Mouse (Mus musculus): ENCODE measurements around the gene C8g. TPM values are rescaled to one million over a fixed set of nuclear protein-coding genes. Genes with fewer than 3 reads are reported as not detected.

The C8g gene
- polyA plus RNA-seq, 1 experiment from 2014 or later: 106 TPM

- no peaks in the 10 kb centered on the region for H3K36me3 ChIP-seq (replicated peaks; ENCODE audit: insufficient read depth, low read length)
- TF ChIP-seq CTCF (IDR thresholded peaks at IDR 0.05; ENCODE audit: low read depth): no peak
- TF ChIP-seq EP300 (IDR thresholded peaks at IDR 0.05; ENCODE audit: low read depth): no peak
These were observed 31.6 kb downstream of the C8g start, which contains the start of gene Ptgds for GRCm38 (mm10) chr2:25469969-25470368. TSS of gene Ptgds (minus strand) at chr2:25470046.

GRCm38 (mm10) chr2:25468962-25469915 is 32.3 kb downstream of the C8g start:
- peaks cover 10% of the 10 kb centered on the region; the same call in 1 of the 2 replicates for H3K4me1 ChIP-seq (ENCODE audit: insufficient read depth)
- no peaks in the 10 kb centered on the region for H3K36me3 ChIP-seq (replicated peaks; ENCODE audit: insufficient read depth, low read length)
- TF ChIP-seq EP300 (IDR thresholded peaks at IDR 0.05; ENCODE audit: low read depth) (no peak), CTCF (IDR thresholded peaks at IDR 0.05; ENCODE audit: low read depth) (no peak)
- no peak overlapping the region for H3K4me3 ChIP-seq (ENCODE audit: low read depth, low read length)
- H3K4me2 ChIP-seq (ENCODE audit: low read depth, low read length): no peak overlapping the region
- H3K27ac ChIP-seq (ENCODE audit: low read depth): no peak overlapping the region
- no peak for DNase-seq
- WGBS (ENCODE audit: insufficient replicate concordance): 62% methylated on average over 10 of the region's 10 CpGs
- H3K9ac ChIP-seq (replicated peaks): no peak overlapping the region
- ATAC-seq: no peak
- no peaks in the 10 kb centered on the region for H3K27me3 ChIP-seq (ENCODE audit: insufficient read depth, low read length)
- H3K9me3 ChIP-seq (ENCODE audit: low read length): no peaks in the 10 kb centered on the region

More at GRCm38 (mm10) chr2:25469969-25470368, 31.6 kb downstream of the C8g start, which contains the start of gene Ptgds:
- no peak within 1 kb of the TSS for H3K27ac ChIP-seq (ENCODE audit: low read depth)
- no peaks in the 10 kb centered on the region for H3K27me3 ChIP-seq (ENCODE audit: insufficient read depth, low read length)
- peaks cover 5% of the 10 kb centered on the region; the same call in 1 of the 2 replicates for H3K4me1 ChIP-seq (ENCODE audit: insufficient read depth)
- H3K4me3 ChIP-seq (ENCODE audit: low read depth, low read length): no peak within 1 kb of the TSS
- no peaks in the 10 kb centered on the region for H3K9me3 ChIP-seq (ENCODE audit: low read length)
- H3K9ac ChIP-seq (replicated peaks): no peak within 1 kb of the TSS
- no peak for ATAC-seq
- H3K4me2 ChIP-seq (ENCODE audit: low read depth, low read length): no peak within 1 kb of the TSS
- DNase-seq: no peak
- WGBS (ENCODE audit: insufficient replicate concordance): 67% methylated on average over 6 of the region's 6 CpGs

- 67% methylated on average over 14 of the region's 14 CpGs for WGBS (ENCODE audit: insufficient replicate concordance)
- no peak overlapping the region for H3K9ac ChIP-seq (replicated peaks)
- no peak overlapping the region for H3K4me3 ChIP-seq (ENCODE audit: low read depth, low read length)
- H3K27ac ChIP-seq (ENCODE audit: low read depth): no peak overlapping the region
- H3K4me1 ChIP-seq (ENCODE audit: insufficient read depth): peaks cover 10% of the 10 kb centered on the region; the same call in 1 of the 2 replicates
- no peaks in the 10 kb centered on the region for H3K9me3 ChIP-seq (ENCODE audit: low read length)
- DNase-seq (no peak), ATAC-seq (no peak)
- TF ChIP-seq EP300 (IDR thresholded peaks at IDR 0.05; ENCODE audit: low read depth): no peak
- TF ChIP-seq CTCF (IDR thresholded peaks at IDR 0.05; ENCODE audit: low read depth): no peak
- H3K4me2 ChIP-seq (ENCODE audit: low read depth, low read length): no peak overlapping the region
- no peaks in the 10 kb centered on the region for H3K27me3 ChIP-seq (ENCODE audit: insufficient read depth, low read length)
- no peaks in the 10 kb centered on the region for H3K36me3 ChIP-seq (replicated peaks; ENCODE audit: insufficient read depth, low read length)
These were observed 33.8 kb downstream of the C8g start for GRCm38 (mm10) chr2:25467606-25468303.

- H3K4me2 ChIP-seq (ENCODE audit: low read depth, low read length): peak overlapping the region; percentile 33
- no peaks in the 10 kb centered on the region for H3K36me3 ChIP-seq (replicated peaks; ENCODE audit: insufficient read depth, low read length)
- peak overlapping the region; percentile 13; the same call in 1 of the 2 replicates for H3K4me3 ChIP-seq (ENCODE audit: low read depth, low read length)
- 0 out of 2 replicates have a peak overlapping the region, but pooled peaks have one; percentile 5 for H3K9ac ChIP-seq (replicated peaks)
- WGBS (ENCODE audit: insufficient replicate concordance): 23% methylated on average over 10 of the region's 10 CpGs
- DNase-seq (peak; percentile 53), ATAC-seq (peak; percentile 6; the same call in 1 of the 2 replicates)
- peak overlapping the region; percentile 66 for H3K27ac ChIP-seq (ENCODE audit: low read depth)
- no peak for TF ChIP-seq CTCF (IDR thresholded peaks at IDR 0.05; ENCODE audit: low read depth)
- no peak for TF ChIP-seq EP300 (IDR thresholded peaks at IDR 0.05; ENCODE audit: low read depth)
- no peaks in the 10 kb centered on the region for H3K27me3 ChIP-seq (ENCODE audit: insufficient read depth, low read length)
- peaks cover 17% of the 10 kb centered on the region for H3K4me1 ChIP-seq (ENCODE audit: insufficient read depth)
- H3K9me3 ChIP-seq (ENCODE audit: low read length): no peaks in the 10 kb centered on the region
These were observed 35.5 kb downstream of the C8g start for GRCm38 (mm10) chr2:25465816-25466635.

- no peak for TF ChIP-seq EP300 (IDR thresholded peaks at IDR 0.05; ENCODE audit: low read depth)
- no peak for TF ChIP-seq CTCF (IDR thresholded peaks at IDR 0.05; ENCODE audit: low read depth)
- Histone ChIP-seq H3K27ac (ENCODE audit: low read depth) (peak overlapping the region; percentile 66), H3K9me3 (ENCODE audit: low read length) (no peaks in the 10 kb centered on the region), H3K4me3 (ENCODE audit: low read depth, low read length) (peak overlapping the region; percentile 13; the same call in 1 of the 2 replicates), H3K4me1 (ENCODE audit: insufficient read depth) (peaks cover 19% of the 10 kb centered on the region), H3K27me3 (ENCODE audit: insufficient read depth, low read length) (no peaks in the 10 kb centered on the region), H3K4me2 (ENCODE audit: low read depth, low read length) (peak overlapping the region; percentile 33), H3K36me3 (replicated peaks; ENCODE audit: insufficient read depth, low read length) (no peaks in the 10 kb centered on the region), H3K9ac (replicated peaks) (no peak overlapping the region)
- WGBS (ENCODE audit: insufficient replicate concordance): 49% methylated on average over 2 of the region's 2 CpGs
- DNase-seq: no peak
- ATAC-seq: no peak
These were observed 36.3 kb downstream of the C8g start for GRCm38 (mm10) chr2:25465256-25465655.
